Mouse (Mus musculus) small intestine, adult 2 months (tissue): ENCODE measurements around the gene Asdurf.

Source experiments
- CTCF ChIP-seq: fragments of 200-500 bp; IDR thresholded peaks from 2 replicates; pipeline ENCODE4 v1.5.1; 2012; ENCODE audit warnings: low read depth, mild to moderate bottlenecking, control low read depth, inconsistent platforms, low read length, moderate library complexity, mixed read lengths; ENCODE audit not compliant: insufficient replicate concordance, insufficient read length; ENCODE audit errors: extremely low read depth
- POLR2A ChIP-seq: fragments of 200-500 bp; IDR thresholded peaks from 2 replicates; pipeline ENCODE4 v1.6.1; 2012; ENCODE audit warnings: low read depth, mild to moderate bottlenecking, control low read depth, inconsistent platforms, low read length, moderate library complexity

DNA sequence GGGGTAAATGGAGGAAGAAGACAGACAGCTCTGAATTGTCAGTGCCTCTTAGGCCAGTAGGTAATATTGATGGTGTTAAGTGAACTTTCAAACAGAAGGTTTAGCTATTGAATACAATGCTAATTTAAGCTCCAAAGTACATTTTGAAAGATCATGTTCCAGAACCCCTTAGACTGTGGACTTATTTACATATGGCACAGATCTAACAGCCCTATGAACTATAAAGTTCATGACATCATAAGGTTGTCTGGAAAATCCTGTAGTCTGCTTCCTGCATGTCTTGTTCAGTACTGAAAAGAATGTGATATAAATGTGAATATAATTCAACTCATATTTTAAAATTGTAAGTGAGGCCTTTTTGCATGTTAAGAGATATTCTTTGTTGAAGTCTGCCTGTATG lies 6.6 kb upstream of the Asdurf start:
- TF ChIP-seq CTCF (no peak), POLR2A (no peak)
